Mouse (Mus musculus) erythroblast, embryonic 14.5 days (primary cell): Measurements from ENCODE around the gene Dgat2l6. TPM values are rescaled to one million over a fixed set of nuclear protein-coding genes. Genes with fewer than 3 reads are reported as not detected.

Experiments
- H3K27me3 ChIP-seq: 2 replicates; pipeline ENCODE4 v1.6.1; 2012; ENCODE audit warnings: inconsistent platforms; ENCODE audit not compliant: control insufficient read depth
- H3K36me3 ChIP-seq: 2 replicates; pipeline ENCODE4 v1.6.1; 2012; ENCODE audit warnings: mild to moderate bottlenecking, inconsistent platforms; ENCODE audit not compliant: control insufficient read depth
- H3K4me1 ChIP-seq: 2 replicates; pipeline ENCODE4 v1.6.1; 2012; ENCODE audit warnings: inconsistent platforms; ENCODE audit not compliant: control insufficient read depth
- H3K4me3 ChIP-seq: replicated peaks from 2 replicates; pipeline ENCODE3; 2012; ENCODE audit warnings: moderate library complexity, mild to moderate bottlenecking, inconsistent platforms
- H3K9me3 ChIP-seq: 2 replicates; pipeline ENCODE4 v1.6.1; 2012; ENCODE audit warnings: low read length, inconsistent platforms, mixed read lengths; ENCODE audit not compliant: control insufficient read depth
- GATA1 ChIP-seq: IDR thresholded peaks from 2 replicates; pipeline ENCODE4 v1.6.1; 2012; ENCODE audit warnings: low read length, inconsistent platforms, mixed read lengths
- TAL1 ChIP-seq: IDR thresholded peaks from 3 replicates; pipeline ENCODE4 v1.6.1; 2012; ENCODE audit warnings: low read length, inconsistent platforms, mixed read lengths
- polyA plus RNA-seq: library from polyadenylated mRNA; stranded (reverse); fragments of >175 nt; gene quantifications from 2 replicates; pipeline ENCODE4 v1.2.3, GENCODE M21; 2012

The Dgat2l6 gene
- polyA plus RNA-seq: not detected in 2 replicates

- TF ChIP-seq TAL1: no peak
- no peak for TF ChIP-seq GATA1
- Histone ChIP-seq H3K4me1 (no peaks in the 10 kb centered on the region), H3K9me3 (no peaks in the 10 kb centered on the region), H3K36me3 (no peaks in the 10 kb centered on the region), H3K27me3 (peaks cover 5% of the 10 kb centered on the region), H3K4me3 (no peak within 1 kb of the TSS)
These were observed at the start of gene Dgat2l6 for GRCm38 (mm10) chrX:100524471-100524870. TSS of gene Dgat2l6 (plus strand) at chrX:100524838.

GRCm38 (mm10) chrX:100475569-100476223, 48.9 kb upstream of the Dgat2l6 start:
- Histone ChIP-seq H3K27me3 (peaks cover 2% of the 10 kb centered on the region; the same call in 1 of the 2 replicates), H3K9me3 (no peaks in the 10 kb centered on the region), H3K36me3 (no peaks in the 10 kb centered on the region), H3K4me3 (no peak overlapping the region), H3K4me1 (peaks cover 21% of the 10 kb centered on the region)
- TF ChIP-seq TAL1: no peak
- TF ChIP-seq GATA1: no peak

- H3K27me3 ChIP-seq: no peaks in the 10 kb centered on the region; the same call in 1 of the 2 replicates
- TF ChIP-seq GATA1: no peak
- TF ChIP-seq TAL1: no peak
- H3K4me3 ChIP-seq: no peak overlapping the region
- H3K4me1 ChIP-seq: peaks cover 15% of the 10 kb centered on the region
- H3K9me3 ChIP-seq: no peaks in the 10 kb centered on the region
- no peaks in the 10 kb centered on the region for H3K36me3 ChIP-seq
These were observed 44.3 kb upstream of the Dgat2l6 start for GRCm38 (mm10) chrX:100480317-100480716.

- peak overlapping the region; percentile 72 for H3K4me3 ChIP-seq
- H3K27me3 ChIP-seq: peaks cover 4% of the 10 kb centered on the region; the same call in 1 of the 2 replicates
- no peak for TF ChIP-seq GATA1
- TF ChIP-seq TAL1: no peak
- H3K9me3 ChIP-seq: no peaks in the 10 kb centered on the region
- peaks cover 9% of the 10 kb centered on the region for H3K36me3 ChIP-seq
- peaks cover 14% of the 10 kb centered on the region for H3K4me1 ChIP-seq
These were observed 31.1 kb upstream of the Dgat2l6 start for GRCm38 (mm10) chrX:100493500-100494067.

- H3K9me3 ChIP-seq: no peaks in the 10 kb centered on the region
- TF ChIP-seq GATA1 (no peak), TAL1 (no peak)
- peaks cover 9% of the 10 kb centered on the region for H3K36me3 ChIP-seq
These were observed 30.3 kb upstream of the Dgat2l6 start, which contains the start of gene Igbp1 for GRCm38 (mm10) chrX:100494068-100494978. TSS of gene Igbp1 (plus strand) at chrX:100494291.

GRCm38 (mm10) chrX:100504175-100504851, 20.3 kb upstream of the Dgat2l6 start:
- Histone ChIP-seq H3K27me3 (no peaks in the 10 kb centered on the region; the same call in 1 of the 2 replicates), H3K4me1 (no peaks in the 10 kb centered on the region), H3K4me3 (no peak overlapping the region), H3K36me3 (peaks cover 14% of the 10 kb centered on the region), H3K9me3 (no peaks in the 10 kb centered on the region)
- TF ChIP-seq GATA1: no peak
- no peak for TF ChIP-seq TAL1

More at GRCm38 (mm10) chrX:100494068-100494978, 30.3 kb upstream of the Dgat2l6 start, which contains the start of gene Igbp1:
- Histone ChIP-seq H3K27me3 (peaks cover 4% of the 10 kb centered on the region; the same call in 1 of the 2 replicates), H3K4me1 (peaks cover 14% of the 10 kb centered on the region), H3K4me3 (peak within 1 kb of the TSS; percentile 72)

GRCm38 (mm10) chrX:100508164-100508563, 16.5 kb upstream of the Dgat2l6 start:
- Histone ChIP-seq H3K27me3 (no peaks in the 10 kb centered on the region; the same call in 1 of the 2 replicates), H3K4me3 (no peak overlapping the region), H3K36me3 (peaks cover 15% of the 10 kb centered on the region), H3K4me1 (no peaks in the 10 kb centered on the region), H3K9me3 (no peaks in the 10 kb centered on the region)
- TF ChIP-seq GATA1 (no peak), TAL1 (no peak)

- TF ChIP-seq TAL1 (no peak), GATA1 (no peak)
- H3K4me3 ChIP-seq: no peak overlapping the region
- no peaks in the 10 kb centered on the region; the same call in 1 of the 2 replicates for H3K27me3 ChIP-seq
- no peaks in the 10 kb centered on the region for H3K4me1 ChIP-seq
- peaks cover 15% of the 10 kb centered on the region for H3K36me3 ChIP-seq
- no peaks in the 10 kb centered on the region for H3K9me3 ChIP-seq
These were observed 14.7 kb upstream of the Dgat2l6 start for GRCm38 (mm10) chrX:100509921-100510320.
